Mouse (Mus musculus): Measurements from ENCODE around the gene Lnx1.

Lnx1 gene

DNA sequence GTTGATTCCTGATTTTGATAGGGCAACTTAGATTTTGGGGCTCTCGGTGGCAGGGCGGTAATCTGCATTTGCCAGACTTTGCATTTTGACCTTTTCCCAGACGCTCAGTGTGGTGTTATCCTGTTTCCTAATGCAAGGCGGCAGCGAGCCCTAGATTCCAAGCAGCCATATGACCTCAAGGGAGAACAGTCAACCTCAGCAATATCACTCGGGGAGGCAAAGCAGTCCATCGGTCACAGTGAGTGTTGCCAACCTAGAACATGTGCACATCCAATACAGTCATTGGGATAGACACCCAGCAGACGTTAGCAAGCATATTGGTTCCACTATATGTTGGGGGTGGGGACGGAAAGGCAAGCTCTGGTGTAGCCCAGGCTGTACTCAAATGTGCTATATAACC is 54.5 kb downstream of the Lnx1 start:
- no peak for DNase-seq

DNA sequence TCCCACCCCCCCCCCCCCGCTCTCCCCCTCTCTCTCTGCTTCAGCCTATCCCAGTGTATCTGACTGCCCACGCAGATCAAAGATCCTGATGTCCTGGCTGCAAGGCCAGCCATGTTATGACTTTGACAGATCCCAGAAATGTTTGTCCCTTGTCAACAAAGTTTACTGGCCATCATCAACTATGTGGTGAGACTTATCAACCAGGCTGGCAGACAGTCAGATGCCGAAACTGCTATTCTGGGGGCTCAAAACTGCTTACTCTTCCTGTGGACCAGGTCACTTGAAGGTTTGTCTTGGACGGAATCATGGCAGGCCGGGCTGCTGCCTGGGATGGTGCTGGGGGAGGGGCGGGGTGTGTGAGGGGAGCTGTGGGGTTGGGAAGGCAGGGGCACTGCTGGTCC is 55.1 kb downstream of the Lnx1 start:
- no peak for DNase-seq

DNA sequence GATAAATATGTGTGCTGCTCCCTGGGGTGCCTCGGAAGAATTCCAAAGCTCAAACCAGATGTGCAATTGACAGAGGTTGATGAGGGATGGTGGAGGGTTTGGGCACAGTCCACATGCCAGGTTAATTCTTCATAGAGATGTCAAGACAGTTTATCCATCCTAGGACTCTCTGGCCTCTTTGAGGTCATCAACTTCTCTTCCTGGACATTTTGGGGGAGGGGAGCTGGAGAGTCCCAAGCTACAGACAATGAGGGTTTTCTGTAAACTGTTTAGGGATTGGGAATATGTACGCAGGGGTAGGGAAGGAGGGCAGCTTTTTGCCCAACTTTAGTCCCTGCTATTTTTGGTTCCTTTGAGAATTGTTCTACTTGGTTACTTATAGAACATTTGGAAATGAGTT is 60.4 kb downstream of the Lnx1 start:
- no peak for DNase-seq

DNA sequence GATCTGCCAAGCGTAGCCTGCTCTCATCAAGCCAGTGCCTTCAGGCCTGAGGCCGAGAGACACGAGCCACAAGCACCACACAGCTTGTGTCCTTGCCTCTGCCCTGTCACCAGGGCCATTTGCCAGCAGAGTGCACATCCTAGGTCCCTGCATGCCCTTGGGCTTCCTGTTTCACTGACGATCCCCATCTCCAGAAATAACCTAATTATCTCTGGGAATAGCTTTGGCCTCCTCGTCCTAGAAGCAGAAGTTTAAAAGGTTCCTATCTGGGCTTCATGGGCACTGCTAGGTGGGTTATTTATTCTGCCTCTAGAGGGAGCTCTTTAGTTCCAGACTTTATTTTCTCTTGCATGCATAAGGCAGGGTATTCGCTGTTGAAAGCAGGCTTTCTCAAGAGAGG is 61.7 kb downstream of the Lnx1 start:
- DNase-seq = peak; percentile 39

DNA sequence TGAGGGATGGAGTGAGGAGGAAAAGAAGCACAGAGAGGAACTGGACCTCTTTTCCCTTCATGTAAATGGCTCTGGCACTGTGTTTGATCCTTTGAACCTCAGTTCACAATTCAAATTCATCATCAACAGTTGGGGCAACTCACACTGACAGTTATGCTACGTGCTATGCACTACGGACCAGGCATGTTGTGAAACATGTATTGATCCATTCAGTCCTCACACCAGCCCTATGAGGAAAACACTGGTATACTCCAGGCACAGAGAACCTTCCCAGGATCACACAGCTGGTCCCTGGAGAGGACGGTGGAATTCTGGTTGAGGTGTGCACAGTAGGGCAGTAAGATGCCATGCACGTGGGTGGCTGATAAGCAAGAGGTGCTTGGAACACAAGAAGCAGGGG is 62.2 kb downstream of the Lnx1 start:
- no peak for DNase-seq

DNA sequence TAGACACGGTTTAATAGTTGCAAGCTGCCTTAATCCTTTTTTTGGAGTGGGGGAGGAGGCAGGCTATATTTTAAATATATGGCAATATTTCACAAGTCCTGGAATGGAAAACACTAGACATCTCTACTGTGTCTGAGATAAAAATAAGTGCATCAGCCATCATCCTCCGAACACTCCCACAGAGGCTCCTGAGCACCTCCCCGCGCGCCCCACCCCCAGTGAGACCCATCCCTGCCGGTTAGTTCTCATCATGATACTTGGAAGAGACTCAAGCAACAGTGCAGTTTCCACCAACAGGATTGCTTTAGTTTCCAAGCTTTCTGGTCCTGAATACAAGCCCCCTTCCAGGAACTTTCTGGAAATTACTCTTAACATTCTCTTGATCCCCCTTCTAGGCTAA is 63.2 kb downstream of the Lnx1 start:
- no peak for DNase-seq

DNA sequence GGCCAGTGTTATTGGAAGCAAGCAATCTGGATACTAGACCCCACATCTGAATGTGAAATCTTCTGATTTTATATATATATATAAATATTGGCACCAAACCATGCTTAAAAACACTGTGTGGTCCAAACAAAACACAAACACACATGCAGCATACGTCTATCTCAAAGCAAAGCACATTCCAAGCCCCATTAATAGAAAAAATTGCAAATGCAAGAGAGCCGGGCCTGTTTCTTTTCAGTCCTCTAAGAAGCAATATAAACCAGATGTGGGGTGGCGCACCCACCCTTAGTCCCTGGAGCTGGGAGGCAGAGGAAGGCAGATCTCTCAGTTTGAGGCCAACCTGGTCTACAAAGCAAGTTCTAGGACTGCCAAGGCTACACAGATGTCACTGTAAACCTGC is 68.3 kb downstream of the Lnx1 start:
- DNase-seq = no peak

DNA sequence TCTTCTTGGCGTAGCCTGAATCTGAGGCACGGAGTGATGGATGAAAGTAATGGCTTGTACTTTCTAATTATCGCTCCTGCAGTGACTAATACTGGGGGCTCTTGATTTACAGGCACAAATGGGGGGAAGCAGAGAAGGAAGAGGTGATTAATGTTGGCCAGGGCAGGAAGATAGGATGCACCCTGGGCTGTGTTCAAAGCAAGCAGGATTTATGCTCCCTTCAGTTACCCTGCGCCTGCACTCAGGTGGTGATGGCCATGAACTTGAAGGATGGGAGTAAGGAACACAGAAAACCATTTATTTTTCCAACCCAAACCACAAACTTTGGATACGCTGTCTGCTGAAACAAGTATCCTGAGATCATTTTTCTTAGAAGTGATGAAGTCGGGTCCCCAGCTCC is 69.3 kb downstream of the Lnx1 start:
- no peak for DNase-seq

DNA sequence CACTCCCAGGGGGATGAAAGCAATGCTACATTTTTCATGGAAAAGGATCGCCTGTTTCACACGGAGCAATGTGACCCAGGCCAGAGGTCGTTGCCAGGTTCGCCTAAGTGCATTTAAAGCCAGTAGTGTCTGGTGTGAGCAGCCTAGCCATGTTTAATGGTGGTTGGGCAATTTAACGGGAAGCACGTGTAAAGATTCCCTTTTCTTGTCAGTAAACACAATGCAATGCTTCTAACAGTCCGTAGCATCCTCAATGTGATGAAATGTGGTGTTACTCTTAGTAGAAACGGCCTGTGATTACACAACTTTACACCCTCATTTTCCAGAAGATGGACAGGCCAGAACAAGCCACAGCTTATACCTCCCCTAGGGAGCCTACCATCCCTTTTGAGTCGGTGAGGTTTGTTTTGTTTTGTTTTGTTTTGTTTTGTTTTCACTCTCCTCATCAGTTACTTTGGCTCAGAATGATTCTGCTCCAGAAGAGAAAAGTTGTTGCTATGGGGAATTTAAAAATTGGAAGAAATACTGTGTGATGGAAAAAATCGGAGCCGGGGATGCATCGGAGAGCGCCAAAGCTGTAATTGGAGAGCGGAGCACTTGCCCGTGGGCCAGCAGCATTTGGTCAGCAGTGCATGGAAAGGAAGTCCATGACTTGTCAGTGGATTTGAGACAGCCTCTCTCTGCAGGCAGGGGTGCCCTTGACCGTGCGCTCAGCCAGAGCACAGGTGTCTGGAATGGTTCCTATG is 70.2 kb downstream of the Lnx1 start:
- no peak for DNase-seq

DNA sequence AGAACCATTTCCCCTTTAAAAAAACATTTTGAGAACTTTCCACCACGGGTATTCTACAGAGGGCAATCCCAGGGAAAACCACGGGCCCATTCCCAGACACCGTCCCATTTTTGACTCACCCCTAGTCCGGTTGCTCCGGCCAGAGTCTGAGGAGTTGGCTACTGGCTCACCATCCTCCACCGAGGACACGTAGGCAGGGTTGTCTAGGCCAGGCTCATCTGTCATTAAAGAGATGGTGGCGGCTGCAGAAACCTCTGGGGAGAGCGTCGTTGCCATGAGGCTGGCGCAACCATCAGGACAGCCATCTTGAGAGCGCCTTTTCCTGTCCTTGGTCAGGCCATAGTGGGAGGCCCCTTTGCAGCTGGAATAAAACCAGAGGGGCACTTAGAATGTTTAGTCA is 74.7 kb downstream of the Lnx1 start:
- DNase-seq = no peak

DNA sequence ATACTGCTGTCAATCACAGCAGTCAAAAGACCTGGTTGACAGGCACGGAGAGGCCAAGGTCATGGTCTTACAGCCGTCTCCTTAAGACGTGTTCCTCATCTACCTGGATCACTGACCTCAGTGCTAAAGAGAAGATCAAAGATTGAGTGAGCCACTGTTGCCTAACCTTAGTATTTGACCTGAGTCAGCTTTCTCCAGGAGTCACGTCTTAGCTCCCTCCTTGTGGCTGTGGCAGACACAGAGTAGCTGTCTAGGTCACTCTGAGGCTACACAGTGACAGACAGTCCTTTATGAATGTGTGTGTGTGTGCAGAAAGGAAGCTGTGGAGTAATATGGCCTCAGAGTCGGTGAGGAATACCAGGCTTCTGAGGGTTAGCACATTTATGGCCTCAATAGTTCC is 78.3 kb downstream of the Lnx1 start:
- DNase-seq = no peak

DNA sequence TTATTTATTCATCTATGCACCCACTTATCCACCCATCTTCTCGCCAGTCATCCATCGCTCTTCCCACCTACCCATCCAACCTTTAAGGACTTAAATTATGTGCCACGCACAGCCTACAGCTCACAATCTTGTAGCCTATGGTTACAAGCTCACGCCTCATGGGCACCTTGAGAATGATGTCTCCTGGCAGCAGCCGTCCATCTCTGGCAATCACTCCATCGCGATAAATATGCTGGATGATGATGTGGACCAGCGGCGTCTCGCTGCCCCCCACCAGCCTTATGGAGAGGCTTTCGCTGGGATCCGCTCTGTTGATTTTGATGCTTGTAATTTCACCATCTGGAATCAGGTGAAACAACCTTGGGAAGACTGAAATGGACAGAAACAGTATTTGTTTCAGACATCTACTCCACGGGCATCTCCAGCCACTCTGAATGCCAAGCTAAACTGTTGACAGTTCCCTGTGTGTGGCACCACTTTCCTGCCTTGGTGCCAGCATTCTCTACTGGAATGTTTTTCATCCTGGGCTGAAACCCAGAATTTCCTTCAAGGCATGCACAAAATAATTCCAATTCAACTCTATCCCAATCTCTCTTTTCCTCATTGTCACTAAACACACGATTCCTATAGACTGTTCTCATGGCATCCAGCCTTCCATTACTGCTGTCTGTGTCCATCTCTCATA is 79.3 kb downstream of the Lnx1 start:
- no peak for DNase-seq

DNA sequence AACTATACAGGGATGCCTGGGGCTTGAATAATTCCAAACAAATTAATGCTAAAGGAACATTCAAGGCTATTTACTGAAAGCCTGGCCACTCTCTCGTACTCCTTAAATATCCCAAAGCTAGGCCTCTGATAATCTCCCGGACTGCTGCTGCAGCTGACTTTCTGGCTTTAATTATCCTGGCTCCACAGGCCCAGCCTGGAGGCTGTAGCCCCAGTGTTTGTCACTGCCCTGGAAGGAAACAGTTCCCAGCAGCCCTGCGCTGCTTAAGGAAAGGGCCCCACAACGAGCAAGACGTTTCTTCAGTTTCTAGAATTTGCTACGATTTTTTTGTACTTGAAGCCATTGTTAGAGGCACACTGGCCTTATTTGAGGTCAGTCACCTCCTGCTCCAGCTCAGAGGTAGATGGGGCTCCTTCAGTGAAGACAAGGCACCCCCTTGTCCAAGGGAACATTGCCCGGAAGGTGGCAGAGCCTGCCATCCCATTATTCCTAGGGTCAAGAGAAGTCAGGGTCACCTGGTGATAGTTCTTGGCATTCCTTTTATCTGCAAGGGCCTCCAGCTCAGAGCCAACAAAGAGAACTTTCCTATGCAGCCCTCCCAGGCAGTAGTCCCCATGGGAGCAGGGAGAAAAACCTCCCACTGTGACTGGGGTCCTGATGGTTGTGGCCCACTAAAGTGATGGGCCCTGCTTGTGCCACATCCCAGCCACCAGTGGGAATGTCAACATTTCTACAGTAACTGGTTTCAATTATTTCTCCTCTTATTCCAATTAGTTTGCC is 80.8 kb downstream of the Lnx1 start:
- DNase-seq = no peak

DNA sequence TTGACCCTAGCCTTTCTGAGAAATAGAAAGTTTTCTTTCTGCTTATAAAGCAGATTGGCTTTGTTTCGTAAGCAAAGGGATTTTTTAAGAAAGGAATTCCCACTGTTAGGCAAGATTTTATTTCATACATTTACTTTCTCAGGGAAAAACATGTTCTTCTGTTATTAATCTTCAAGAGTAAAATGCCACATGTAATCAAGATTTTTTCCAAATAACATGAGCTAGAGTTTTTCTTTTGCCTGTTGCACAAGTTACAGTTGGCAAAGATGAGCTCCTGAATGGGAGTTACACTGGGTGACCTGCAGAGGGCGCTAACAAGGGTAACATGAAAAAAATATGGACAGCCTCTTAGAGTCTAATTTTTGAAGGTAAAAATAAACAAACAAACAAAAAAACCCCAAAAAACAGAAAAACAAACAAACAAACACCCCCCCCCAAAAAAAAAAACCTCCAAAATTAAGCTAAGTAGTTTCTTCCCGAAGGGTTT is 84.1 kb downstream of the Lnx1 start:
- peak; percentile 59 for DNase-seq

DNA sequence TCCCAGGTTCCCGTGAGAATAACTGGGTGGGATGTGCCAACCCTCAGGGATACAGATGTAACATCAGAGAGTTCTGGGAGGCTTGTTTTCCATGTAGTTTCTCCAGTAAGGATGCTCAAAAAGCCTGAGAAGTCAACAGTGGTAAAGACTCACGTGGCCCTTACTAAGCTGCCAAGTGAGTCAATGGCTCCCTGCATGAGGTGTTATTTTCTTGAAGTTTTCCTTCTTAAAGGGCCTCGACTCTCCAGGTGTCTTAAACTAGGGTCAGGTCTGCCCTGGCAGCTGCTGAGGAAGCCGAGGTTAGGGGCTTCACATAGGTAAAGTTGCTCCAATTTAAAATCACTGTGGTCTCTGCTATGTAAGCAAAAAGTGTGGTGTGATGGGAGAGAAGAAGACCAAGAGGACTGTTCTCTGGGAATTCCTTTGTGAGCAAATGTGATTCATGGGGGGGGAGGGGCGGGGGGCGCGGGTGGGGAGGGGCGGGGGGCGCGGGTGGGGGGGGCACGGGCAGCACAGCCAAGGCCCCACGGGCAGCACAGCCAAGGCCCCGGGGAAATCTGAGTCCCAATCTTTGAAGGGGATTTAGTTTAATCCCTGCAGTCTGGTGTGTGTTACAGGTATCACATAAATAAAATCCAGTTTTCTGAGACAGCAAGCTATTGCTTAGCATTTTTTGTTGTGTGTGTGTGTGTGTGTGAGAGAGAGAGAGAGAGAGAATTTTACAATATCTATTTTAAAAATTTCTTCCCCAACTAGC is 84.7 kb downstream of the Lnx1 start:
- DNase-seq = no peak

DNA sequence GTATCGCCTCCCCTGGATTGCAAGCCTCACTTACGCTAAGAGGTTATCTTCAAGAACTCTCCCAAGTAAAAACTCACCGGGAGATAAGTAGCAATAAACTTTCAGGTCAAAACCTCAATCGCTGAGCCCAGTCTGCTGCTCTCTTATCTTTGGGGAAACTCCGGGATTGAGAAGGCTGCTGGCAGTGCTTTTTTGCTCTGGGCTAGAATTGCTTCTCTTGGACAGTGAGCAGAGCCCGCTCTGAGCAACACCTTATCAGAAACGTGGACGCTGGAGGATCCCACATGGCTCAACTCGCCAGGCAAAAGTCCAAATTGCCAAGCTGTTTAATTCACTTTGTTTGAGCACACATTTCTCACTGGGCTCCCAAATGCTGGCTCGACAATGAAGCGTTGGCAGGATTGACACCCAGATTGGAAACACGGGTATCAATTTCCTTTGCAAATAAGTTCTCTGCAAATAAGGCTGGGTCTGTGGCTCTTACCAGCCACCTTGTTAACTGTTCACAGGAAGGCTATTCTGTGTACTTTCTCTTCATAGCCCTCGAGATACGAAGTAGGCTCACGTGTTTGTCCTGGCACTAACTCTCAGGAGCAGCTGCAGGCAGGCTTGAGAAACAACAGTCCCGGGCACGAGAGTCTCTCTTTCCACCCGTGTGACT is 89.1 kb downstream of the Lnx1 start:
- peak; percentile 48 for DNase-seq

DNA sequence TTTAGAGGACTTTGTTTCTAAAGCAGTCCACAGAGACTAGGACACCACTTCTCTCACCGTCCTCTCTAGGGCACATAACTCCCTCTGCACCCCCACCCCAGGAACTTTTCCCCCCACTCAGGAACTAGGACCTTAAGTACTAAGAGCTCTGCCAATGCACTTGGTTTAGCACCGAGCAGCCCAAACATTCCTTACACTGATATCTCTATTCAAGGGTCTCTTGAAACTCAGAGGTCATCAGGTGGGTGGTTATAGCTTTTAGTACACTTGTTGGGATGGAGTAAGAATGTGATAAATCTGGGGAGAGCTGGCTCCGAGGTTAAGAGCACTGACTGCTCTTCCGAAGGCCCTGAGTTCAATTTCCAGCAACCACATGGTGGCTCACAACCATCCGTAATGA is 90.0 kb downstream of the Lnx1 start:
- no peak for DNase-seq

DNA sequence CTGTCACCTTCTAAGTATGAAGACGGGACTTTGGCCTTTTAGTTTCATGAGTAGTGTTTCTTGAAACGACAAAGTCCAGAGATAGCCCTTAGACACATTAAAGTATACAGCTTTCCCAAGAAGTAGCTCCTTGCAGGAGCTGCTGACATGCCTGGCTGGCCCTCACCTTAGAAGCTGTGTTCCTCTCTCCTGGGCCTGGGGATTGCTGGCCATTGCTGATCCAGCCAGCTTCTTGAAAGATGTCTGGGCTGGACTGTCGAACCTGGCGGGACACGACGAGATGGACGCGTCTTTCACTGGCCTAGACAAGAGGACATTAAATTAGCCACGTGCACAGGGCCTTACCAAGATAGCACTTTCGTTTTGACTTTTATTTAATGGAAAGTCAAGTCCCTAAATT is 92.2 kb downstream of the Lnx1 start:
- no peak for DNase-seq

DNA sequence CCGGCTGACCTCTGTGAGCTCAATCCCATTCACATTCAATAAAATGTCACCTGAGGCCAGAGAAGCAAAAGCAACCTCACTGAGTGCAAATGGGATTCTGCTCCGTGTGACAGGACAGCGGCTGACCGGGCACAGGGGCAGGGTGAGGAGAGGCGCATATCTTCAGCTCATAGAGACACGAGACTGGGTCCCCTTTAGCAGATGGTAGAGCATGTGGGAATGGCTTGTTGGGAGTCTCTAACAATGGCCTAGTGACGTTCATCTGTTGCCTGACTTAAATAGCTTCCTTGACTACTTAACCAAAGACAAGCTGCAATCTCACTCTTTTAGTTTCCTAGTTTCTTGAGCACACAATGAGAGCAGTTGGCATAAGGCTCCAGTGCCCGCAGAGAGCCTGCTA is 96.5 kb downstream of the Lnx1 start:
- DNase-seq = no peak

DNA sequence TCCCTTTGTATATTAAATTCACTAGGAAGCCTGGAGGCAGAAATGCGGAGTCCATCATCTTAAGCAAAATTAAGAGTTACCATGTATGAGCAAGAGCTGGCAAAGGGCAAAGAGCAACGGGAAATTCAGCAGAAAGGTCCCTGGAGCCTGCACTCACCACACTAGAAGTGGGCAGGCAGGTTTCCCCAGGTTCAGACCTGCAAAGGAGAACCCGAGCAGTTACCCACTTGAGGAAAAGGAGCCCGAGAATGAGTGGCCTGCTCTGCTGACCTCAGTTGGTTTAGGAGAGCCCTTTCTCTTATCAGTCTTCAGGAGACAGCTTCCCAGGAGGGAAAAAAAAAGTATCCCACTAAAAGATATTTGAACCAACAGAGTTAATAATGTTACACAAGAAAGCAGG is 99.4 kb downstream of the Lnx1 start:
- peak; percentile 27 for DNase-seq

DNA sequence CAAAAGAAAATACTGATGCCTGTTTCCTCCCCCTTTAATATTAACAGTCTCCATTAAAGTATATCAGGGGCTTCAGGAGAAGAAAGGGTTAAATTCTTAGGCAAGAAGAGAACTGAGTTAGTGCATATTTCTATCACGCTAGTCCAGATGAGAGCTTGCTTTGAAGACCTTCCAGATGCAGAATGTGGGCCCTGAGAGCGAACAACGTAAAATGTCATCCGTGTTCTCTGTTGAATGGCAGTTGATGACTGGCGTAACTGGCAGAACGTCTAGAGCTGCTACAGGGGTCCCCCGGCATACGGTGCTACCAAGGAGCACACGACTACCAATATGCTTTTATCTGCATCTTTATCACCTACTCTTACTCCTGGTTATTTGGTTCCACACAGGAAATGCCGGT is 100.3 kb downstream of the Lnx1 start:
- DNase-seq = no peak

DNA sequence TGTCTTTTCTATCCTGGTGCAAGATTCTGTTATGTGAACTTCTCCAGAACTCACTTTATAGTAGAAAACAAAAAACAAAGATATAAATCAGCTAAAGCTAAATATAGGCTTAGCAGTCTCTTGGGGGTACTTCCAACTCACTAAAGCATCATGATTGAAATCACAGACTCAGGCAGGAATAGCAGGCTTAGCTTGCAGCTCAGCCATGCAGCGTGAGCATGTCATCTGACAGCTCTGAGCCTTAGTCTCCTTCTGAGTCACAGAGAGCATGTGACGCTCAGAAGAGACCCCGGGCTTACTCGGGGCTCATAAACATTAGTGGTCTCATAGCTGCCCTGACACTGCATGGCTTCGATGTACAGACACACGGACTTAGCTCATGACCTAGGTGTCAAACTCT is 100.7 kb downstream of the Lnx1 start:
- DNase-seq = no peak

DNA sequence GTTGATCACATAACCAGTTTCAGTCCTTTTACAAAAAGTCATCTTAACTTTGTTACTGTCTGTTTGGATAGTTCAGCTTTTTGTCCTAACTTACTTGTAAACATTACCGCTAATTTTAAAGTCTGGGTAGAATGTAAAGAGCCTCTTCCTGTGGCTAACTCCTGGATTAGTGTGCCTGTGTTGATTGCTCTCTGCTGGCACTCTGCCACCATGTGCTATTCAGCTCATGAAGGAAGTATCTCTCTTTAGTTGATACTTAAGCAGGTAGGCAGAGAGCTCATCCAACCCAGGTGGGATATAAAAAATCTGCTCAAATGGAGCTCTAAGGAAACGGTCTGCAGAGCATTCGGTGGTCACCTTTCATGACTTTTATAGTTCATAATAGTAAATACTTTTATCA is 101.5 kb downstream of the Lnx1 start:
- no peak for DNase-seq

All from lung, postnatal 14 days (tissue).